Mouse (Mus musculus): ENCODE results near the gene Nsrp1. TPM values are rescaled to one million over a fixed set of nuclear protein-coding genes. Genes with fewer than 3 reads are reported as not detected.

Nsrp1 gene
- polyA plus RNA-seq, 1 experiment from 2014 or later: 50.9 TPM

- Histone ChIP-seq H3K27me3 (replicated peaks; ENCODE audit: control insufficient read depth, insufficient read depth, low read length) (no peaks in the 10 kb centered on the region), H3K4me2 (ENCODE audit: low read length) (no peak overlapping the region), H3K4me1 (replicated peaks; ENCODE audit: control insufficient read depth, insufficient read depth, low read length) (no peaks in the 10 kb centered on the region), H3K4me3 (replicated peaks; ENCODE audit: low read length) (no peak overlapping the region), H3K27ac (ENCODE audit: low read length) (no peak overlapping the region), H3K36me3 (ENCODE audit: control insufficient read depth, insufficient read depth) (peaks cover 4% of the 10 kb centered on the region; the same call in 1 of the 2 replicates), H3K9ac (replicated peaks; ENCODE audit: low read depth, low read length) (no peak overlapping the region), H3K9me3 (ENCODE audit: control insufficient read depth, low read length) (no peaks in the 10 kb centered on the region)
- no peak for ATAC-seq
- 84% methylated on average over 4 of the region's 4 CpGs for WGBS
These were observed 7.5 kb downstream of the Nsrp1 start for GRCm38 (mm10) chr11:77070721-77071120.

GRCm38 (mm10) chr11:77068825-77069224 lies 9.4 kb downstream of the Nsrp1 start:
- H3K9me3 ChIP-seq (ENCODE audit: control insufficient read depth, low read length): no peaks in the 10 kb centered on the region
- no peak for ATAC-seq
- H3K4me2 ChIP-seq (ENCODE audit: low read length): no peak overlapping the region
- no peaks in the 10 kb centered on the region for H3K27me3 ChIP-seq (replicated peaks; ENCODE audit: control insufficient read depth, insufficient read depth, low read length)
- no peak overlapping the region for H3K4me3 ChIP-seq (replicated peaks; ENCODE audit: low read length)
- H3K9ac ChIP-seq (replicated peaks; ENCODE audit: low read depth, low read length): no peak overlapping the region
- 93% methylated on average over 4 of the region's 4 CpGs for WGBS
- 0 out of 2 replicates have a peak, but pooled peaks cover 2% of the 10 kb centered on the region for H3K36me3 ChIP-seq (ENCODE audit: control insufficient read depth, insufficient read depth)
- no peaks in the 10 kb centered on the region for H3K4me1 ChIP-seq (replicated peaks; ENCODE audit: control insufficient read depth, insufficient read depth, low read length)
- no peak overlapping the region for H3K27ac ChIP-seq (ENCODE audit: low read length)

GRCm38 (mm10) chr11:77063406-77063805 lies 14.8 kb downstream of the Nsrp1 start:
- WGBS: 98% methylated on average over 2 of the region's 2 CpGs
- H3K27me3 ChIP-seq (replicated peaks; ENCODE audit: control insufficient read depth, insufficient read depth, low read length): no peaks in the 10 kb centered on the region
- no peak overlapping the region for H3K4me3 ChIP-seq (replicated peaks; ENCODE audit: low read length)
- no peak overlapping the region for H3K4me2 ChIP-seq (ENCODE audit: low read length)
- ATAC-seq: no peak
- no peak overlapping the region for H3K9ac ChIP-seq (replicated peaks; ENCODE audit: low read depth, low read length)
- H3K27ac ChIP-seq (ENCODE audit: low read length): no peak overlapping the region
- no peaks in the 10 kb centered on the region for H3K9me3 ChIP-seq (ENCODE audit: control insufficient read depth, low read length)
- H3K4me1 ChIP-seq (replicated peaks; ENCODE audit: control insufficient read depth, insufficient read depth, low read length): no peaks in the 10 kb centered on the region
- no peaks in the 10 kb centered on the region for H3K36me3 ChIP-seq (ENCODE audit: control insufficient read depth, insufficient read depth)

- H3K4me3 ChIP-seq (replicated peaks; ENCODE audit: low read length): no peak overlapping the region
- no peak overlapping the region for H3K4me2 ChIP-seq (ENCODE audit: low read length)
- H3K36me3 ChIP-seq (ENCODE audit: control insufficient read depth, insufficient read depth): no peaks in the 10 kb centered on the region
- H3K9me3 ChIP-seq (ENCODE audit: control insufficient read depth, low read length): no peaks in the 10 kb centered on the region
- WGBS: 59% methylated on average over 5 of the region's 5 CpGs
- H3K27ac ChIP-seq (ENCODE audit: low read length): no peak overlapping the region
- no peak for ATAC-seq
- H3K4me1 ChIP-seq (replicated peaks; ENCODE audit: control insufficient read depth, insufficient read depth, low read length): no peaks in the 10 kb centered on the region
- H3K27me3 ChIP-seq (replicated peaks; ENCODE audit: control insufficient read depth, insufficient read depth, low read length): no peaks in the 10 kb centered on the region
- H3K9ac ChIP-seq (replicated peaks; ENCODE audit: low read depth, low read length): no peak overlapping the region
These were observed 16.3 kb downstream of the Nsrp1 start for GRCm38 (mm10) chr11:77061951-77062350.

GRCm38 (mm10) chr11:77042816-77043215 lies 35.4 kb downstream of the Nsrp1 start:
- H3K4me2 ChIP-seq (ENCODE audit: low read length): no peak overlapping the region
- H3K9ac ChIP-seq (replicated peaks; ENCODE audit: low read depth, low read length): no peak overlapping the region
- H3K27me3 ChIP-seq (replicated peaks; ENCODE audit: control insufficient read depth, insufficient read depth, low read length): no peaks in the 10 kb centered on the region
- H3K36me3 ChIP-seq (ENCODE audit: control insufficient read depth, insufficient read depth): peaks cover 16% of the 10 kb centered on the region
- H3K27ac ChIP-seq (ENCODE audit: low read length): no peak overlapping the region
- ATAC-seq: no peak
- no peak overlapping the region for H3K4me3 ChIP-seq (replicated peaks; ENCODE audit: low read length)
- H3K9me3 ChIP-seq (ENCODE audit: control insufficient read depth, low read length): no peaks in the 10 kb centered on the region
- 65% methylated on average over 2 of the region's 2 CpGs for WGBS
- H3K4me1 ChIP-seq (replicated peaks; ENCODE audit: control insufficient read depth, insufficient read depth, low read length): no peaks in the 10 kb centered on the region

GRCm38 (mm10) chr11:77041891-77042290 lies 36.3 kb downstream of the Nsrp1 start:
- 84% methylated on average over 4 of the region's 4 CpGs for WGBS
- no peak overlapping the region for H3K4me2 ChIP-seq (ENCODE audit: low read length)
- ATAC-seq: no peak
- no peaks in the 10 kb centered on the region for H3K9me3 ChIP-seq (ENCODE audit: control insufficient read depth, low read length)
- peaks cover 14% of the 10 kb centered on the region for H3K36me3 ChIP-seq (ENCODE audit: control insufficient read depth, insufficient read depth)
- no peak overlapping the region for H3K9ac ChIP-seq (replicated peaks; ENCODE audit: low read depth, low read length)
- H3K4me3 ChIP-seq (replicated peaks; ENCODE audit: low read length): no peak overlapping the region
- no peaks in the 10 kb centered on the region for H3K4me1 ChIP-seq (replicated peaks; ENCODE audit: control insufficient read depth, insufficient read depth, low read length)
- no peak overlapping the region for H3K27ac ChIP-seq (ENCODE audit: low read length)
- no peaks in the 10 kb centered on the region for H3K27me3 ChIP-seq (replicated peaks; ENCODE audit: control insufficient read depth, insufficient read depth, low read length)

- 81% methylated on average over 14 of the region's 14 CpGs for WGBS
- H3K36me3 ChIP-seq (ENCODE audit: control insufficient read depth, insufficient read depth): no peaks in the 10 kb centered on the region
- H3K9me3 ChIP-seq (ENCODE audit: control insufficient read depth, low read length): no peaks in the 10 kb centered on the region
- no peak overlapping the region for H3K9ac ChIP-seq (replicated peaks; ENCODE audit: low read depth, low read length)
- no peak overlapping the region for H3K4me3 ChIP-seq (replicated peaks; ENCODE audit: low read length)
- no peak overlapping the region for H3K4me2 ChIP-seq (ENCODE audit: low read length)
- H3K27ac ChIP-seq (ENCODE audit: low read length): no peak overlapping the region
- ATAC-seq: no peak
- H3K4me1 ChIP-seq (replicated peaks; ENCODE audit: control insufficient read depth, insufficient read depth, low read length): no peaks in the 10 kb centered on the region
- no peaks in the 10 kb centered on the region for H3K27me3 ChIP-seq (replicated peaks; ENCODE audit: control insufficient read depth, insufficient read depth, low read length)
These were observed 46.9 kb downstream of the Nsrp1 start for GRCm38 (mm10) chr11:77031151-77031934.

GRCm38 (mm10) chr11:77028157-77028556 lies 50.1 kb downstream of the Nsrp1 start:
- H3K4me1 ChIP-seq (replicated peaks; ENCODE audit: control insufficient read depth, insufficient read depth, low read length): no peaks in the 10 kb centered on the region
- H3K4me3 ChIP-seq (replicated peaks; ENCODE audit: low read length): no peak overlapping the region
- ATAC-seq: no peak
- H3K4me2 ChIP-seq (ENCODE audit: low read length): no peak overlapping the region
- H3K27ac ChIP-seq (ENCODE audit: low read length): no peak overlapping the region
- no peaks in the 10 kb centered on the region for H3K27me3 ChIP-seq (replicated peaks; ENCODE audit: control insufficient read depth, insufficient read depth, low read length)
- no peaks in the 10 kb centered on the region for H3K9me3 ChIP-seq (ENCODE audit: control insufficient read depth, low read length)
- no peak overlapping the region for H3K9ac ChIP-seq (replicated peaks; ENCODE audit: low read depth, low read length)
- WGBS: 85% methylated on average over 3 of the region's 3 CpGs
- H3K36me3 ChIP-seq (ENCODE audit: control insufficient read depth, insufficient read depth): no peaks in the 10 kb centered on the region

- no peaks in the 10 kb centered on the region for H3K27me3 ChIP-seq (replicated peaks; ENCODE audit: control insufficient read depth, insufficient read depth, low read length)
- H3K9me3 ChIP-seq (ENCODE audit: control insufficient read depth, low read length): no peaks in the 10 kb centered on the region
- WGBS: 82% methylated on average over 3 of the region's 3 CpGs
- H3K9ac ChIP-seq (replicated peaks; ENCODE audit: low read depth, low read length): no peak overlapping the region
- ATAC-seq: no peak
- no peak overlapping the region for H3K27ac ChIP-seq (ENCODE audit: low read length)
- no peak overlapping the region for H3K4me2 ChIP-seq (ENCODE audit: low read length)
- no peaks in the 10 kb centered on the region for H3K36me3 ChIP-seq (ENCODE audit: control insufficient read depth, insufficient read depth)
- no peak overlapping the region for H3K4me3 ChIP-seq (replicated peaks; ENCODE audit: low read length)
- no peaks in the 10 kb centered on the region for H3K4me1 ChIP-seq (replicated peaks; ENCODE audit: control insufficient read depth, insufficient read depth, low read length)
These were observed 51.7 kb downstream of the Nsrp1 start for GRCm38 (mm10) chr11:77026559-77026958.
